In genomic region chr2:75994841-75995240, GRCm38 (mm10) we compare ENCODE assay signal across 28 mouse cellular contexts. TPM values are rescaled to one million over a fixed set of nuclear protein-coding genes. Genes with fewer than 3 reads are reported as not detected.
"Had no signal": no experiment of that assay in that cellular context is flagged by ENCODE, and none has a peak within 500 bp of the region (broad histone marks: within the 10 kb centered on the region; RNA-seq: fewer than 3 reads in every experiment).

No protein-coding gene starts in this region.

- H3K27ac ChIP-seq: embryonic facial prominence, embryonic 10.5 days; embryonic facial prominence, embryonic 12.5 days; embryonic facial prominence, embryonic 13.5 days; embryonic facial prominence, embryonic 15.5 days; forebrain, embryonic 10.5 days; forebrain, embryonic 12.5 days; forebrain, embryonic 13.5 days; forebrain, embryonic 15.5 days; gastrocnemius, adult 2 months; heart, adult 2 months had no signal

- DNase-seq: cerebellum, adult 2 months; cerebellum, adult 8-10 months; cerebellum, adult 9-10 months; cerebellum, adult 9-11 months; cerebellum, postnatal 10 days; cerebellum, postnatal 14 days; cerebellum, postnatal 25 days; cerebellum, postnatal 36 days; embryo, embryonic 11 days; forebrain, postnatal 0 days; gastrocnemius, adult 2 months; gastrocnemius, postnatal 10 days; gastrocnemius, postnatal 14 days; gastrocnemius, postnatal 25 days; gastrocnemius, postnatal 36 days; heart, adult 18-20 months; heart, adult 2 months had no signal

- H3K36me3 ChIP-seq: embryonic facial prominence, embryonic 10.5 days; embryonic facial prominence, embryonic 12.5 days; embryonic facial prominence, embryonic 13.5 days; embryonic facial prominence, embryonic 15.5 days; forebrain, embryonic 10.5 days; forebrain, embryonic 12.5 days; forebrain, embryonic 15.5 days had no signal

- H3K27me3 ChIP-seq: embryonic facial prominence, embryonic 12.5 days; embryonic facial prominence, embryonic 13.5 days; embryonic facial prominence, embryonic 15.5 days; forebrain, embryonic 12.5 days; forebrain, embryonic 13.5 days; forebrain, embryonic 15.5 days had no signal

- H3K9me3 ChIP-seq: embryonic facial prominence, embryonic 10.5 days; embryonic facial prominence, embryonic 12.5 days; embryonic facial prominence, embryonic 13.5 days; embryonic facial prominence, embryonic 15.5 days; forebrain, embryonic 10.5 days; forebrain, embryonic 12.5 days; forebrain, embryonic 13.5 days; forebrain, embryonic 15.5 days had no signal

- H3K4me1 ChIP-seq: forebrain, embryonic 12.5 days had no signal

- H3K4me3 ChIP-seq: embryonic facial prominence, embryonic 10.5 days; embryonic facial prominence, embryonic 12.5 days; embryonic facial prominence, embryonic 13.5 days; embryonic facial prominence, embryonic 15.5 days; erythroblast, embryonic 14.5 days; forebrain, embryonic 10.5 days; forebrain, embryonic 12.5 days; forebrain, embryonic 13.5 days; forebrain, embryonic 15.5 days; gastrocnemius, adult 2 months; heart, adult 2 months had no signal

RNA-seq across cellular contexts. Expression of gene Ttc30a1, which starts 13.1 kb away (rescaled TPM):
- polyA plus RNA-seq: erythroblast, embryonic 14.5 days had no signal

RNA-seq across cellular contexts. Expression of gene Ttc30a2, which starts 16.9 kb away (rescaled TPM):
- total RNA-seq: common myeloid progenitor, adult 5-6 weeks; granulocyte monocyte progenitor cell, adult 5-6 weeks had no signal
- polyA plus RNA-seq: erythroblast, embryonic 14.5 days had no signal

RNA-seq across cellular contexts. Expression of gene Ttc30b, which starts 56.5 kb away (rescaled TPM):
- polyA plus RNA-seq: erythroblast, embryonic 14.5 days had no signal
